Mouse (Mus musculus): ENCODE results near the gene Scn8a.

- no peak for TF ChIP-seq GATA1 (IDR thresholded peaks at IDR 0.05; ENCODE audit: borderline replicate concordance, low read length)
- TF ChIP-seq FLI1 (IDR thresholded peaks at IDR 0.05; ENCODE audit: low read length): no peak
Observed at GRCm38 (mm10) chr15:100884481-100884880, 14.8 kb downstream of the Scn8a start.

All from megakaryocyte, embryonic 14.5 days (primary cell).